Mouse (Mus musculus) kidney, postnatal 10 days (tissue): ENCODE data around the gene Cxcl9.

Experiments used
- DNase-seq: peaks from one replicate; pipeline ENCODE4 v3.0.0; 2021; ENCODE audit warnings: mixed read lengths

The Cxcl9 gene

GRCm38 (mm10) chr5:92277437-92278394, 50.2 kb downstream of the Cxcl9 start, which contains the start of gene Naaa:
TSS of gene Naaa (minus strand) at chr5:92278170.
- DNase-seq, result peak; percentile 91
